Mouse (Mus musculus): ENCODE measurements around the gene Irf4. TPM values are rescaled to one million over a fixed set of nuclear protein-coding genes. Genes with fewer than 3 reads are reported as not detected.

The Irf4 gene
- polyA plus RNA-seq (2012; ENCODE audit: insufficient read depth, insufficient read length, missing spikeins), result 2.7 and 8.0 TPM in 2 replicates

DNA sequence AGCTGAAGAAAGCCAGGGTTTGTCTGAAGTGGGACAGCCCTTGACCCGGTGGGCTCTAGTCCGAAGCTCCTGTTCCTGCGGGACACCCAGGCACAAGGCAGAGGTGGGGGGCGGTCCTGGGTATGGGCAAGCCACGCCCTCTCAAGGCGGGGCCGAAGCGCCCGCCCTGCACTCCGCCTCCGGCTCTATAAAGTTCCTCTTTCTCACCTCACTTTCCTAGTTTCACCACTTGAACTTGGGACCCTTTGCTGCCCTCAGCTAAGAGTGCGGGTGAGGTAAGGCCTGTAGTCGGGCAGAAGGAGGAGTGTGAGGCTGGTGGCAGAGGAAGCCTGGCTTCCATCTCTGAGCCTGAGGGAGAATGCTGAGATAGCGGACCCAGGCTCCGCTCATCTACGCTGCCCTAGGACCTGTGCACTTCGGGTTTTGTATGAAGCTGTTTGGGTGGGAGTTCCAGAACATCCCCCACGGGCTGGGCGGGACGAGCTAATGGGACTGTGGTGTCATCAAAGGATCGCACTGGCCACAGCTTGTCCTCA lies at the start of gene Irf4:
TSS of gene Irf4 (plus strand) at position 206 of the 536 bp plus-strand sequence.
- Histone ChIP-seq H3K27ac (replicated peaks; ENCODE audit: low read depth, low read length) (no peak within 1 kb of the TSS), H3K4me1 (ENCODE audit: control insufficient read depth, insufficient read depth, insufficient read length, low read length) (peaks cover 2% of the 10 kb centered on the region; the same call in 1 of the 2 replicates), H3K4me3 (ENCODE audit: insufficient read depth, low read depth, low read length) (peak within 1 kb of the TSS; percentile 63)

- H3K27ac ChIP-seq (replicated peaks; ENCODE audit: low read depth, low read length), result no peak overlapping the region
- H3K4me1 ChIP-seq (ENCODE audit: control insufficient read depth, insufficient read depth, insufficient read length, low read length), result no peaks in the 10 kb centered on the region
- no peak overlapping the region for H3K4me3 ChIP-seq (ENCODE audit: insufficient read depth, low read depth, low read length)
These were observed 46.3 kb upstream of the Irf4 start for GRCm38 (mm10) chr13:30702695-30703094.

GRCm38 (mm10) chr13:30704246-30705095 lies 44.6 kb upstream of the Irf4 start:
- no peak overlapping the region for H3K27ac ChIP-seq (replicated peaks; ENCODE audit: low read depth, low read length)

DNA sequence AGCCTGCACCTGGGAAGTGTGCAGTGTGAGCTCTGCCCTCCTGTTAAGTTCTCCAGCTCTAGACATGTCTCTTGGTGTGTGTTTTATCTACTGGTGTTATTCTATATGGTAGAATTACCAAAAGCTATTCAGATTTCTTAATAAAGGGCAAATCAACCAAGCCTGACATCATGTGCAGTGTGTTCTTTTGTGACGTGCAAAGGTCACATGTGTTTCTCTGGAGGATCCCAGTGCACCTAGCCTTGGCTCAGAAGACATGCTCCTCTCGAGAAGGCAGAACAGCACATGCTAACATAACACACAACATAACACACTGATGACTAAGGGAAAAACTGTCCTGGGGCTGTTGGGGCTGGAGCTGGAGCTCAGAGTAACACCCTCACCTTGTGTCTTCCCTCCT lies 38.0 kb upstream of the Irf4 start:
- H3K4me3 ChIP-seq (ENCODE audit: insufficient read depth, low read depth, low read length), result no peak overlapping the region
- H3K27ac ChIP-seq (replicated peaks; ENCODE audit: low read depth, low read length), result no peak overlapping the region
- no peaks in the 10 kb centered on the region for H3K4me1 ChIP-seq (ENCODE audit: control insufficient read depth, insufficient read depth, insufficient read length, low read length)

More at GRCm38 (mm10) chr13:30704246-30705095, 44.6 kb upstream of the Irf4 start:
- H3K4me3 ChIP-seq (ENCODE audit: insufficient read depth, low read depth, low read length), result no peak overlapping the region
- H3K4me1 ChIP-seq (ENCODE audit: control insufficient read depth, insufficient read depth, insufficient read length, low read length), result no peaks in the 10 kb centered on the region

DNA sequence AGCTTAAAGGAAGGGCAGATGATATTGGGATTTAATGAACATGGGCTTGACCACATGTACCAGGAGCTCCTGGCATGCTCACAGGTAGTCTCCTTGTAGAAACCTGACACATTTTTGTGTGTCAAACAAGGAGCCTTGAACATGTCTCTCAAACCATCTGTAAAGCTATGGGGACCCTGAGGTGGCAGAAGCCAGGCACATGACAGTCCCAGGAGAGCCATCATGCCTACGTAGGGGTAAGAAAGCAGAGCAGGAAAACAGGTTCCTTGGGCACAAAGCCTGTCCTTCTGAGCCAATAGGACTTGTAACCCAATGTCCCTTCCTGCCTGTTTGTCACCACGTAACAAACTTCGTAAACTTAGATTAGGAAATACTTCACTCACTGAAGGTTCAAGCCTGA lies 37.3 kb upstream of the Irf4 start:
- no peak overlapping the region for H3K27ac ChIP-seq (replicated peaks; ENCODE audit: low read depth, low read length)
- H3K4me1 ChIP-seq (ENCODE audit: control insufficient read depth, insufficient read depth, insufficient read length, low read length), result no peaks in the 10 kb centered on the region
- no peak overlapping the region for H3K4me3 ChIP-seq (ENCODE audit: insufficient read depth, low read depth, low read length)

- H3K4me1 ChIP-seq (ENCODE audit: control insufficient read depth, insufficient read depth, insufficient read length, low read length), result no peaks in the 10 kb centered on the region
- H3K27ac ChIP-seq (replicated peaks; ENCODE audit: low read depth, low read length), result no peak overlapping the region
- H3K4me3 ChIP-seq (ENCODE audit: insufficient read depth, low read depth, low read length), result no peak overlapping the region
These were observed 36.7 kb upstream of the Irf4 start for GRCm38 (mm10) chr13:30712280-30712679.

DNA sequence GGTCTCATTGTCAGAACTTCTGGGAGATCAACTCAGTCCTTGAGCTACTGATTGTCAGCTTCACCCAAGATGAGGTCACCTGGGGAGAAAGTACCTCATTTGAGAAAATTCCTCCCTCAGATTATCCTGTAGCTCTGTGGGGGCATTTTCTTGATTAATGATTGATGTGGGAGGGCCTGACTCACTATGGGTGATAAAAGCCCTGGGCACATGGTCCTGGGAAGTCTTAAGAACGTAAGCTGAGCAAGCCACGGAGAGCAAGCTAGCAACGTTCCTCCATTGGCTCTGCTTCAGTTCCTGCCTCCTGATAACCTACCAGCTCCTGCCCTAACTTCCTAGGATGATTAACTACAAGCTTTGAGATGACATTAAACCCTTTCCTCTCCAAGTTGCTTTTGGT lies 35.4 kb upstream of the Irf4 start:
- H3K4me1 ChIP-seq (ENCODE audit: control insufficient read depth, insufficient read depth, insufficient read length, low read length), result peaks cover 3% of the 10 kb centered on the region; the same call in 1 of the 2 replicates
- H3K27ac ChIP-seq (replicated peaks; ENCODE audit: low read depth, low read length), result no peak overlapping the region

GRCm38 (mm10) chr13:30714552-30714951 lies 34.5 kb upstream of the Irf4 start:
- Histone ChIP-seq H3K4me3 (ENCODE audit: insufficient read depth, low read depth, low read length) (no peak overlapping the region), H3K27ac (replicated peaks; ENCODE audit: low read depth, low read length) (no peak overlapping the region), H3K4me1 (ENCODE audit: control insufficient read depth, insufficient read depth, insufficient read length, low read length) (peaks cover 3% of the 10 kb centered on the region; the same call in 1 of the 2 replicates)

More for the DNA sequence above, 35.4 kb upstream of the Irf4 start:
- H3K4me3 ChIP-seq (ENCODE audit: insufficient read depth, low read depth, low read length), result no peak overlapping the region

DNA sequence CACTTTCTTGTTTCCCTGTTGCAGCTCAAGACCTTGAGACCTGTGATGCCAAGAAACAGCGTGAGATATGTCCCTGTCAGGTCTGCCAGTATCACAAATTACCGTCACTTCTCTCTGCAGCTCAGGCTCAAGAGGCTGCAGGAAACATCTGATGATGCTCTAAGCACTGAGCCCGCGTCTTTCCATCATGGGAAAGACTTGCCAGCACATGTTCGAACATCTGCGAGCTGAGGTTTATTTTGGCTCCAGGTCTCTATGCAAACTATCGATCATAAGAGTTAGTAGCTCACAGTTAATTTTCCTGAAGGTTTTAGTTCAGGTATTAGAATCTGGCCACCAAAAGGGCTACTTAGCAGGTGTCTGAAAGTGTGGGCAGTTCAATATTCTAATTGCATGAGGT lies 34.0 kb upstream of the Irf4 start:
- H3K4me3 ChIP-seq (ENCODE audit: insufficient read depth, low read depth, low read length), result no peak overlapping the region

GRCm38 (mm10) chr13:30715573-30715972 lies 33.5 kb upstream of the Irf4 start:
- no peak overlapping the region for H3K27ac ChIP-seq (replicated peaks; ENCODE audit: low read depth, low read length)
- no peak overlapping the region for H3K4me3 ChIP-seq (ENCODE audit: insufficient read depth, low read depth, low read length)
- peaks cover 3% of the 10 kb centered on the region; the same call in 1 of the 2 replicates for H3K4me1 ChIP-seq (ENCODE audit: control insufficient read depth, insufficient read depth, insufficient read length, low read length)

More for the DNA sequence above, 34.0 kb upstream of the Irf4 start:
- Histone ChIP-seq H3K4me1 (ENCODE audit: control insufficient read depth, insufficient read depth, insufficient read length, low read length) (peaks cover 3% of the 10 kb centered on the region; the same call in 1 of the 2 replicates), H3K27ac (replicated peaks; ENCODE audit: low read depth, low read length) (no peak overlapping the region)

DNA sequence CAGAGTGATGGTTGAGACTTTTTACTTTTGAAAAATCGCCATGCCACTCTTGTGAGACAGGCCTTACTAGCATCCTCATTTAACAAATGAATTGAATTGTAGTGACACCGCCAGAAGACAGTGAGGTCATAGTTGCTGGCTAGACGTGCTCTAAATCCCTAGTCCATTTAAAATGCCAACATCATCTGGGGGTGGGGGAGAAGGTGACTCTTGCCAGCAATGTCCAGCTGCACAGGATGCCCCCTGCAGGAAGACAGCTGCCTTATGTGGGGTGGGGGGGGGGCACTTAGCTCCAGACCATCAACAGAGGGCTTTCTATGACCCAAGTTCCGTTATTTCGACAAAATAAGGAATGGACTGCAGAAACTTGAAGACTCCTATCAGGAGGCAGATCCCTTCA lies 32.4 kb upstream of the Irf4 start:
- no peak overlapping the region for H3K4me3 ChIP-seq (ENCODE audit: insufficient read depth, low read depth, low read length)
- no peak overlapping the region for H3K27ac ChIP-seq (replicated peaks; ENCODE audit: low read depth, low read length)
- H3K4me1 ChIP-seq (ENCODE audit: control insufficient read depth, insufficient read depth, insufficient read length, low read length), result peaks cover 3% of the 10 kb centered on the region; the same call in 1 of the 2 replicates

- Histone ChIP-seq H3K4me1 (ENCODE audit: control insufficient read depth, insufficient read depth, insufficient read length, low read length) (peaks cover 5% of the 10 kb centered on the region; the same call in 1 of the 2 replicates), H3K4me3 (ENCODE audit: insufficient read depth, low read depth, low read length) (no peak overlapping the region), H3K27ac (replicated peaks; ENCODE audit: low read depth, low read length) (no peak overlapping the region)
These were observed 26.4 kb upstream of the Irf4 start for GRCm38 (mm10) chr13:30722601-30723000.

DNA sequence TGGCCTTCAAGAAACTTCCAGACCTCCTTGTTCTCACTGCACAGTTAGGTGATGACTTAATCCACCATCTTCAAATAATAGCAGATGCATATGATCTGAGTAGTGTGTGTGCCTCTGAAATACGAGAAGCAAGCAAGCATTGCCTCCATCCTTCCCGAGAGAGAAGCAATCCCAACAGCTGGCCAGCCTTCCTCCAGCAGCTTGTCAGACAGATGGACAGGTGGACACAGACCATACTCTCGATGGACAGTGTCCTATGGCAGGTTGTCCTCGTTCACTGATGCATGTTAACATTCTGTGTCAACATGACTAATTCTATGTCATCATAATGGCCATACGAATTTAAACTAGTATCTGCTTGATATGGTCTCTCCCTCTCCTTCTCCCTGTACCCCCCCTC lies 25.8 kb upstream of the Irf4 start:
- Histone ChIP-seq H3K27ac (replicated peaks; ENCODE audit: low read depth, low read length) (no peak overlapping the region), H3K4me3 (ENCODE audit: insufficient read depth, low read depth, low read length) (no peak overlapping the region), H3K4me1 (ENCODE audit: control insufficient read depth, insufficient read depth, insufficient read length, low read length) (peaks cover 3% of the 10 kb centered on the region; the same call in 1 of the 2 replicates)

DNA sequence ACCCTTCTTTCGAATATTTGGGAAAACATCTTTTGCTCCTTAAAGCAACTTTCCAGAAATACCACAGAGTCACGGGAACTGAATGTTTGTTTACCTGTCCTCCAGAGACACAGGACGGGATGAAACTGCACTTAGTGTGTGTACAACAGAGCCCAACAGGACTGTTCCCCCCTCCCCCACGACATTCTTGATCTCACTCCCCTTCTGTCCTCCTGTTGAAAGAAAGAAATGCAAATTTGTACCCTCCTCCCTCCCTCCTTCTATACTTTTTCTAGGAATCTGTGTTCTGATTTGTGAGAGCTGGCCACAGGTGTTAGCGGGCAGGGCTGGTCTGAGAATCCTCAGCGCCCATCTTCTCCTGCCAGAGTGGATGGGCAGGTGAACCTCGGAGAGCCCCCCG lies 25.2 kb upstream of the Irf4 start:
- no peak overlapping the region for H3K27ac ChIP-seq (replicated peaks; ENCODE audit: low read depth, low read length)
- H3K4me3 ChIP-seq (ENCODE audit: insufficient read depth, low read depth, low read length), result no peak overlapping the region
- peaks cover 3% of the 10 kb centered on the region; the same call in 1 of the 2 replicates for H3K4me1 ChIP-seq (ENCODE audit: control insufficient read depth, insufficient read depth, insufficient read length, low read length)

DNA sequence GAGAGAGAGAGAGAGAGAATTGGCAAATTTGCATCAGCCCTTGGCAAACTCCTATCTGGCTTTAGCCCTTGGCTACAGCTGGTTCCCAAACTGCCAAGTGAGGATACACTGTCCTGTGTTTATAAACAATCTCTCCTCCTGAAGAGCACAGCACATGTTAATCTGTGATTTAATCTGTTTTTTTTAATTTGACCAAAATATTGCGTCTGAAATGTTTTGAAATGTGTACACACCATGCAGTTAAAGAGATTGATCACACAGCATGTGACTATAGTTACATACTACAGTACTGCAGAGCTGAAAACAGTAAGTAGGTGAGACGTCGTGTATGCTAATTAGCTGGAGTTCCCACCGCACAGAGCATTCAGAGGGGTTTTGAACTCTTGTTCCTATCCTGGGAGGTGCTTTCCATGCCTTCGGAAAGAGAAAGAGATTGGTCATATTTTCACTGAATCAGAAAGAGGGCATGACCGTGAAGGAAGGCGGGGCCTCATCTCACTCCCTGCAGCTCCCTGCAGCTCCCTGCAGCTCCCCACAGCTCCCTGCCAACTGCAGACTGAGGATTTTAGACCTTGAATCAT lies 24.2 kb upstream of the Irf4 start:
- Histone ChIP-seq H3K4me1 (ENCODE audit: control insufficient read depth, insufficient read depth, insufficient read length, low read length) (peaks cover 3% of the 10 kb centered on the region; the same call in 1 of the 2 replicates), H3K4me3 (ENCODE audit: insufficient read depth, low read depth, low read length) (peak overlapping the region; percentile 29; the same call in 1 of the 2 replicates), H3K27ac (replicated peaks; ENCODE audit: low read depth, low read length) (no peak overlapping the region)

All from brown adipose tissue, adult 24 weeks (tissue).